Mouse (Mus musculus) urinary bladder, postnatal 14 days (tissue): ENCODE data around the gene Chn2.

Source experiments
- DNase-seq: peaks from one replicate; pipeline ENCODE4 v3.0.0; 2021; ENCODE audit warnings: low spot score

Gene Chn2

GRCm38 (mm10) chr6:54200031-54200722 is 160.8 kb downstream of the Chn2 start:
- no peak for DNase-seq

- DNase-seq, result no peak
Measured at GRCm38 (mm10) chr6:54202311-54203020, 163.1 kb downstream of the Chn2 start.

DNA sequence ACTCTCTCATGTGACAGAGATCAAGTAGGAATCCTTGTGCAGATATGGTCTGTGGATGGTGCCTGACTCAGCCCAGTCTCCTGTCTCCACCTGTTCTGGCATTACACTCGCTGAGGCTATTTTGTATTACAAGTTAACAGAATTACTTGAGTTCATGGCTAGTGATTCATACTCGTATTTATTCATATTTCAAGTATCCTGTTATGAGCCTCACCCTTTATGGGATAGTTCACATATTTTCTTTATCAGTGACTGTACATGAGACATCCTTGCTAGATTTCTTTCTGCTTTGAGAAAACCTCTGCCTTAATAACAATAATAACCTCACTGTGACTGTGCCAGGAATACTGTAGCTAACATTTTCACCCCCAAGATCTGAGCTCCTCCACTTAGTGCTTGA is 164.0 kb downstream of the Chn2 start:
- DNase-seq, result no peak

DNA sequence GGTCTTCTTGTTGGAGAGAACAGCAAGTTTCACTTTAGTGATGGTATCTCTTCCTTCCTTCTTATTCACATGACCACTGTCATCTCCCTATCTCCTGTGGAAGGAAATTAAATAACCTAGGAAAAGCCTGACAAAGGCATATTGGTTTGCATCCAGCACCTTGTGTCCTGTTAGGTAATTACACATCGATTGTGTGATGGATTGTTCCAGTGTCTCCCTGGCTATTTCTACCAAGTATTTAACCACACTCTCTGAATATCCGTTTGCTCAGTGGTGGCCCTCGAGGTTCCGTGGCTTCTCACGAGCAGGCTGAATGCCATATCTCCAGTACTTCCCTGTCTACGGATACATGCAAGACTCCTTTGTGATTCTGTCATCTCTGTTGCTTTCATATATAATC is 164.6 kb downstream of the Chn2 start:
- no peak for DNase-seq

DNA sequence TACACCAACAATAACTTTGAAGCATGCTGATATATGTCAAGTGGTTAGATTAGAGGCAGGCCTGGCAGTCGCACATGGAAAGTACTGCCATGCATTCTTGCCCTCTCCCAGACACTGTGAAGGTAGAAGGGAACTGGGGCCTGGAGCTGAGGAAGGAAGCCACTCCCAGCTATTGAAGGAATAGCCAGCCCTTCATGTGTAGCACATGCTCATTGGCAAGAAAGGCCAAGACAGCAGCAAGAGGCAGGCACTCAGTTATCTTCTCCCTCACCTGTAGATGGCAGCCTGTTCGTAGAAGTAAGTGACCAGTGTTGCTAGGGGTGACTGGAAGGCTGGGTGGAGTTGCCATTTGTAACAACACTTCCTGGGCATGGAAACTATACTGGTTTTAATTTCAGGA is 165.6 kb downstream of the Chn2 start:
- no peak for DNase-seq

GRCm38 (mm10) chr6:54205471-54205870 is 166.1 kb downstream of the Chn2 start:
- DNase-seq, result no peak

DNA sequence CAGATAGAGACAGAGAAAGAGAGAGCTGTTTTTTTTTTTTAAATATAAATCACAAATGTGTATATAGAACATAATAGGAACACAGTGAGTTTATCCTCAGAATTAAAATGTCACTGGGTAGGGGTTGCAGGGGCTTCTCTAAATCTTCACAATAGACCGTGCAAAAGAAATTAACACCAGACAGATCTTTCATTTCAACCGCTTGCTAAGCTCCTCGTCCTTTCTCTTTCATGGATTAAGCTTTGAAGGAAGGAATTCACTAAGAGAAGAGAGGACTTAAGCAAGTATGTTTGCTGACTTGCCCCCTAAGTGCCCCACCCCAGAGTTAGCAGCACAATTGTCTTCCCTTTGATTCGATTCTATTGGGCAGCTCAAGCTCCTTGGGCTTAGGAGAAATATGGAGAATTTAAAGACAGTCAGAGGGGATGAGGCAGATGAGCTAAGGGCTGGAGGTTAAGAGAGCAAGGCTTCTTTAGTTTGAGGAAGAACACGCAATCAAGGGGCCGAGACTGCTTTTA is 166.9 kb downstream of the Chn2 start:
- DNase-seq, result no peak

- no peak for DNase-seq
Measured at GRCm38 (mm10) chr6:54208786-54209185, 169.4 kb downstream of the Chn2 start.

GRCm38 (mm10) chr6:54210971-54211370 is 171.6 kb downstream of the Chn2 start:
- no peak for DNase-seq

- DNase-seq, result no peak
Measured at GRCm38 (mm10) chr6:54211939-54212338, 172.6 kb downstream of the Chn2 start.

DNA sequence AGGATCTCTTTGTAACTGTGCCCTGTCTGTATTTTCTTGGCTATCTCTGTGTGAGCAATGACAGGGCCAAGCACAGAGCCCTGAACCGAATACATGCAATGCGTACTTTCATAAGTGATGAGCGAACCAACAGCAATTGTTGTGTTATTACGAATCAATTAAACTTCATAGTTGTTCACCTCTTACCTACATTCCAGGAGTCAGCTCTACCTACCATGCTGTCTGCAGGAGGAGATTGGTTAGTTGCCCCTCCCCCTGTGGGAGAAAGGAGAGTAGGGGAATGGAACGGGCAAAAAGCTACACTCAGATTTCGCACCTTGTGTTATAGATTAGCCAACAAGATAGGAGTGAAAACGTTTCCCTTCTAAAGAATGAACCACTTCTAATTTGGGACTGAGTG is 174.4 kb downstream of the Chn2 start:
- DNase-seq, result no peak

- no peak for DNase-seq
Measured at GRCm38 (mm10) chr6:54215636-54216035, 176.3 kb downstream of the Chn2 start.

DNA sequence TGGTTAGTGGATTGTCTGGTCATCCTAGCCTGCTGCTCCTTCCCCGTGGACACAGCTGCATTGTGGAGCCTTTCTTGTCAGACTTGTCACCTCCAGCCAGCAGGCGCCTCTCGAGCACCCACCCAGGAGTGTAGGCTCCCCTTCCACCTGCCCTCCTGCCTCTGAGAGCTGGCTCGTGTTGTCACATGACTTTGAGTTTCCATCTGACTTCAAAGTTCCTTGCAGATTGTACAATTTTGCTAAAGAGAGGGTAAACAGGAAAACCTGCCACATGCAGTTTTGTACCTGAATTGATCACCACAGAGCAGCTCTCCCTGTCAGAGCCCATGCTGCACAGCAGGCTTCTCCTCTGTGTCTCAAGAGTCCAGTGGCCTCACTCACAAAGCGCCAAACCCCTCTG is 177.2 kb downstream of the Chn2 start:
- DNase-seq, result no peak

- no peak for DNase-seq
Measured at GRCm38 (mm10) chr6:54220124-54220523, 180.8 kb downstream of the Chn2 start.

- DNase-seq, result no peak
Measured at GRCm38 (mm10) chr6:54223529-54223928, 184.2 kb downstream of the Chn2 start.

GRCm38 (mm10) chr6:54224325-54224724 is 185.0 kb downstream of the Chn2 start:
- DNase-seq, result no peak

- DNase-seq, result no peak
Measured at GRCm38 (mm10) chr6:54225327-54225726, 186.0 kb downstream of the Chn2 start.

DNA sequence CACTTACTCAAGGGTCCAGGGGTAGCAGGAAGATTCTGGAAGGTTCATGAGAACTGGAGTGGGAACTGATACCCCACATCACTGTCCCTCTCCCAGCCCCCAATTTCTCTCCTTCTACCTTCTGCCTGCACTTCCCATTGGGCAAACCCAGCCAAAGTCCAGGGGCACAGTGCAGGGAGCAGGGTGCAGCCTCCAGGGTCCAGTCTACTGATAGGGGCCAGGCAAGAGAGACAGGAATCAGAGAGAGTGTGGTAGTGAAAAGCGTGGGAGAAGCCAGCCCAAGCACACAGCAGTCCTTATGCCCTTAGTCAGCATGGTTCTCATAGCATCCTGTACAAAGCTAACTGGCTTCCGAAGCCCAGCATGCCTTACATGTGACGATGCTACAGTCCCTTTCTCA is 187.7 kb downstream of the Chn2 start:
- no peak for DNase-seq

- no peak for DNase-seq
Measured at GRCm38 (mm10) chr6:54228421-54228820, 189.1 kb downstream of the Chn2 start.

GRCm38 (mm10) chr6:54228874-54229273 is 189.5 kb downstream of the Chn2 start:
- DNase-seq, result peak; percentile 37

- no peak for DNase-seq
Measured at GRCm38 (mm10) chr6:54231769-54232558, 192.6 kb downstream of the Chn2 start.

- DNase-seq, result no peak
Measured at GRCm38 (mm10) chr6:54236441-54236840, 197.1 kb downstream of the Chn2 start.

GRCm38 (mm10) chr6:54241761-54242160 is 202.4 kb downstream of the Chn2 start:
- DNase-seq, result no peak
